In the genomic region with DNA sequence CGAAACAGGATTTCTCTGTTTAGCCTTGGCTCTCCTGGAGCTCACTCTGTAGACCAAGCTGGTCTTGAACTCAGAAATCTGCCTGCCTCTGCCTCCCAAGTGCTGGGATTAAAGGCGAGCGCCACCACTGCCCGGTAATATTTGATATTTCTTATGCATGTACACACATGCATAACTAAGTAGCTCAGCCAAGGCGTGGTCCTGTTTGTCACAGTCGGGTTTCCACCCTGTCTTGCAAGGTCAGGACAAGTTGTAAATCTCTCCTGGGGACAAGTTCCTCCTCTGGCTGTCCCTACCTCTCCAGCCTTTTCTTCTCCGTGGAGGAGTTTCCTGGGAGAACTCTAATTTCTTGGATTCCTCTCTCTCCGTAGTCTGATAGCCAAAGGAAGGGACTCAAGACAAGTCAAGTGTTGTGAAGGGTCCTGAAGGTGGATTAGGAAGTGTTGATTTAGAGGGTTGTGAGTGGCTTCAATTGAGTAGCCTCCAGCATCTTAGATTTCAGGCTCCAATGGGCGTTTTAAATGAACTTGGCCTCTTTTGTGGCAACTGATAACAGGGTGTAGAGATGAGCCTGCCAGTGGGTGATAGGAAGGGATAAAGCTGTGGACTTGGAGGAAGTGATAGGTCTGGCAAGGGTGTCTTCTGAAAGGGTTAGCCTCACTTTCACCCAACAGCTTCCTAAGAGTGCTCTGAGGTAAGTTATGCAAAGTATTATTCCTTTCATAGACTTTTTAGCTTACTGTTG, we compare ENCODE assay signal across 1 mouse cellular context.
TF ChIP-seq lines count a peak whose summit lies in the region.

Frrs1 (plus strand) TSS at position 524 of the 745 bp plus-strand sequence.

TF ChIP-seq in MEL, 35 proteins besides CTCF, POLR2A, EP300 and RAD21 (continued from another document):
- TF ChIP-seq TAL1 (IDR thresholded peaks at IDR 0.05; ENCODE audit: low read length) (peak; percentile 97), CHD2 (IDR thresholded peaks at IDR 0.05; ENCODE audit: low read length) (peak; percentile 55; the same call in 1 of the 2 replicates), ELF1 (IDR thresholded peaks at IDR 0.05; ENCODE audit: low read depth, low read length) (no peak), UBTF (IDR thresholded peaks at IDR 0.05; ENCODE audit: borderline replicate concordance, insufficient read depth, low read depth, low read length) (no peak), MAFK (IDR thresholded peaks at IDR 0.05; ENCODE audit: borderline replicate concordance, low read depth, low read length) (peak; percentile 75; the same call in 1 of the 2 replicates), GATA1 (IDR thresholded peaks at IDR 0.05; ENCODE audit: low read depth, low read length) (peak; percentile 99), TBP (IDR thresholded peaks at IDR 0.05; ENCODE audit: low read depth, low read length) (peak; percentile 82), MYB (IDR thresholded peaks at IDR 0.05; ENCODE audit: low read depth, low read length) (peak; percentile 83), MAX (IDR thresholded peaks at IDR 0.05; ENCODE audit: low read length) (peak; percentile 73), POLR2AphosphoS2 (IDR thresholded peaks at IDR 0.05; ENCODE audit: low read length) (peak; percentile 69), USF1 (IDR thresholded peaks at IDR 0.05; ENCODE audit: low read depth, low read length) (no peak), GABPA (IDR thresholded peaks at IDR 0.05; ENCODE audit: low read depth, low read length) (no peak), POLR2AphosphoS5 (IDR thresholded peaks at IDR 0.05; ENCODE audit: borderline replicate concordance, low read depth, low read length) (no peak), USF2 (IDR thresholded peaks at IDR 0.05; ENCODE audit: borderline replicate concordance in 1 of 2, insufficient read depth in 1 of 2, low read depth in 1 of 2, low read length in 2 of 2) (no peak), ZC3H11A (IDR thresholded peaks at IDR 0.05; ENCODE audit: low read depth, low read length) (no peak), E2F4 (IDR thresholded peaks at IDR 0.05; ENCODE audit: borderline replicate concordance, low read depth, low read length) (no peak)
TF ChIP-seq in MEL: peak in this region for 23.
